Mouse (Mus musculus) bone marrow macrophage, adult 2 months (primary cell): ENCODE measurements at regions not wholly inside any gene's neighbourhood (a gene's known extent, or its start where the extent isn't known, plus 50 kb on each side); places are given as distances from the start of the nearest gene placed in this dataset.

ENCODE experiments used
- CTCF ChIP-seq: IDR thresholded peaks from 2 replicates; pipeline ENCODE4 v1.5.1; 2012; ENCODE audit warnings: low read depth, mild to moderate bottlenecking, low read length, moderate library complexity
- POLR2A ChIP-seq: IDR thresholded peaks from 2 replicates; pipeline ENCODE4 v1.6.1; 2012; ENCODE audit warnings: mild to moderate bottlenecking, low read depth, low read length, borderline replicate concordance

- no peak for TF ChIP-seq POLR2A
- no peak for TF ChIP-seq CTCF
Observed at GRCm38 (mm10) chr14:105542486-105543145, 284.2 kb downstream of the Ndfip2 start.
